Mouse (Mus musculus): ENCODE measurements around the gene Sfxn5. TPM values are rescaled to one million over a fixed set of nuclear protein-coding genes. Genes with fewer than 3 reads are reported as not detected.

Gene Sfxn5
- total and polyA plus RNA-seq, 2 experiments from 2014 or later = 2.7 to 4.8 TPM

DNA sequence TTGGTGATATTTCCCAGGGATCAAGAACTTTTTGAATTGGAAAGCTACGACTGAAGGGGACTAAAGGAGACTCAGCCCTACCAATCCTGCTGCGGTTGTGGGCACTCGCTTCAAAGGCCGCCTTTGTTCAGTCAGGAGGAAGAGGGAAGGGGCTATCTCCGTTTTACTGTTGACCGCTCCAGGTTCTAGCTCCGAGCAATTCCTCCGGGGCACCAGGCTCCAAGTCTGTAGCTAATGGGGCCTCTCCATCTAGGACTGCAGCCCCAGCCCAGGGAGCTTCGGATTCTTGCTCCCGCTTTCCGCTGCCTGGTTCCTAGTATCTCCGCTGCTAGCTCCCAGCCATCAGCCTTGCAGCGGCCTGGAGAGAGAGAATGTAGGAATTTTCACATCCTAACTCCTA is 142.6 kb downstream of the Sfxn5 start:
- Histone ChIP-seq H3K27me3 (ENCODE audit: control insufficient read depth, insufficient read depth, low read length) (peaks cover 97% of the 10 kb centered on the region), H3K36me3 (replicated peaks; ENCODE audit: control insufficient read depth, insufficient read depth, low read length) (no peaks in the 10 kb centered on the region), H3K4me2 (ENCODE audit: low read depth, low read length) (peak overlapping the region; percentile 66), H3K9ac (replicated peaks; ENCODE audit: low read depth, low read length) (no peak overlapping the region), H3K27ac (ENCODE audit: low read depth) (no peak overlapping the region), H3K4me3 (ENCODE audit: low read depth, low read length) (peak overlapping the region; percentile 47), H3K9me3 (replicated peaks; ENCODE audit: control insufficient read depth, low read length) (no peaks in the 10 kb centered on the region), H3K4me1 (ENCODE audit: control insufficient read depth, insufficient read depth) (no peaks in the 10 kb centered on the region)
- WGBS = under 1% methylated on average over 13 of the region's 13 CpGs
- no peak for DNase-seq (ENCODE audit: low spot score)
- no peak for ATAC-seq (ENCODE audit: insufficient read depth, low read depth)
- TF ChIP-seq CTCF (IDR thresholded peaks at IDR 0.05; ENCODE audit: low read depth) (no peak), EP300 (IDR thresholded peaks at IDR 0.05; ENCODE audit: low read depth) (no peak)

DNA sequence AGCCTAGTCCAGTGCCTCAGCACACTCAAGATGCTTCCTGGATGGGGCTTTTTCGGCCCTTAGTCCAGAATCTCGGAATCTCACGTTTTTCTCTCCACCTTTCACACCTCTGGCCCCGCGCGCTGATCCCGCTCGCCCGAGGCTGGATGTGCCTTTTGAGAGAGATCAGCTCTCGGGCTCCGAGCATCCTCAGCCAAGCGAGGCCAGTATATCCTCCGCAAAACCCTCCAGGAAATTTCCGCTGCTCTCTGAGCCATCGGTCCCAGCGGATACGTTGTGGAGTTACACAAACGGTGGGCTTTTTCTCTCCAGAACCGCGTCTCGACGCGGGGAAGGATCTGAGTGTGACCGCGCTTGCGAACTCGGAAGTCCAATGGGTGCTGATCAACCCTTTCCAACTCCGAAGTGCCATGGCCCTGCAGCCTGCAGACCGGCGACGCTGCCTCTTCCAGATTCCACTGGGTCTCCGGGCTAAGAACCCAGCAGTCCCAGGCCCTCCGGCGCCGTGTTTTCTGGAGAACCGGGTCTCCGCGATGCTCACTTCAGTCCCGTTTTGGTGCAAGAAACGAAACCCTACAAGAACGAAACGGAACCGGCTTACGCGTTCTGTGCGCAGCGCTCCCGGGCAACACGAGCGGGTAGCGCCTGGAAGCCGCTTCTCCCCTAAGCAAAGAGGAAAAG is 143.2 kb downstream of the Sfxn5 start:
- Histone ChIP-seq H3K27me3 (ENCODE audit: control insufficient read depth, insufficient read depth, low read length) (peaks cover 98% of the 10 kb centered on the region), H3K36me3 (replicated peaks; ENCODE audit: control insufficient read depth, insufficient read depth, low read length) (no peaks in the 10 kb centered on the region), H3K4me3 (ENCODE audit: low read depth, low read length) (peak overlapping the region; percentile 47), H3K27ac (ENCODE audit: low read depth) (no peak overlapping the region), H3K9ac (replicated peaks; ENCODE audit: low read depth, low read length) (no peak overlapping the region), H3K4me1 (ENCODE audit: control insufficient read depth, insufficient read depth) (no peaks in the 10 kb centered on the region), H3K9me3 (replicated peaks; ENCODE audit: control insufficient read depth, low read length) (no peaks in the 10 kb centered on the region), H3K4me2 (ENCODE audit: low read depth, low read length) (peak overlapping the region; percentile 66)
- under 1% methylated on average over 52 of the region's 52 CpGs for WGBS
- DNase-seq (ENCODE audit: low spot score) (no peak), ATAC-seq (ENCODE audit: insufficient read depth, low read depth) (no peak)
- TF ChIP-seq CTCF (IDR thresholded peaks at IDR 0.05; ENCODE audit: low read depth) = no peak
- no peak for TF ChIP-seq EP300 (IDR thresholded peaks at IDR 0.05; ENCODE audit: low read depth)

DNA sequence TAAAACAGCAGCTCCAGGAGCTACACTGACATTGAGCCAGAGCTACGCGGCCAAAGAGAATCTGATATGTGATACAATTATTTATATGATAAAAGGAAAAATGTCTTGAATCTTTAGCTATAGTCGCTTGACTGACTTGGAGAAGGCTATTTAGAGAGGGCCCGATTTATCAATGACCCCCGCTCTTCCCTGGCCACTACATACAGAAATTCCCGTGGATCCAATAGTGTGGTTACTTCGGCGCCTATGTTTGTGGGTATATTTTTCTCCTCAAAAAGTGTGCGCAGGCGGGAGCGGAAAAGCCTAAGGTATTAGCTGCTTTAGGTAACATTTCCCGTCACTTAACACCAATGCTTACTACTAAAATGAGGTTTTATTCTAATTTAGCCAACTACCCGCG is 143.9 kb downstream of the Sfxn5 start:
- 0 out of 2 replicates have a peak overlapping the region, but pooled peaks have one; percentile 47 for H3K4me3 ChIP-seq (ENCODE audit: low read depth, low read length)
- WGBS = 9% methylated on average over 14 of the region's 14 CpGs
- H3K27me3 ChIP-seq (ENCODE audit: control insufficient read depth, insufficient read depth, low read length) = peaks cover 96% of the 10 kb centered on the region

DNA sequence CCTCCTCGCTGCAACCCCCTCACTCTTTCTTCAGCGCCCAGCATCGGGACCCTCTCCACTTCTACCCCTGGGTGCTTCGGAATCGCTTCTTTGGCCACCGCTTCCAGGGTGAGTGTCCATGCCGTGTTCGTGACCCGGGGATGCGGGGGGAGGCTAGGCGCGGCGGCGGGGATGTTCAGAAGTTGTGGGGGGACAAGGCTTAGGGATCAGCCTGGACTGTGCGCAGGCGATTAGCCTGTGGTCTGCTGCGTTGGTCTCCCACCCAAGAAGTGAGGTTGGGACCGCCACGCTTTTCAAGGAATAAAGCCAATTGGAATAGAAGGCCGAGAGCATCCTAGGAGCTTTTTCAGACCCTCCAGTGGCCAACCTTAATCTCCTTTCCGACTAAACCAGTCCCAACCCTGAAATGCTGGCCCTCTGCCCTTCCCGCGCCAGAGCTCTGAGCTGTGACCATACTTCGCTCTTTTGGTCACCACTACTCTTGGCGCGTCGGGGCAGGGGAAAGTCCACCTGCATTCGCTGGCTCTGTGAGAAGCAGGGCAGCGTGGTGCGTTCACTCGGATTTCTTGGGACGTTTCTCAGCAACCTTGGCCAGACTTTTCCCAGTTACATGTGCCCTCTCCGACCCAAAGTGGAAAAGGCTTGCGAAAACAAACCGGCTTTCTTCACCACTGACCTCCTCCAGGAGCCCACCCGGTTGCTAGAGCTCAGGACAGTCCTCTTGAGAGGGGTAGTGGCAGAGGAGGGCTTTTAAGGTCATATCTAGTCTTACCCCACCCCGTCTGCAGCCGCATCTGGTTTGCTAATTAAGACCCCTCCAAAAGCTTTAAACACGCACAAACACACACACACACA is 144.7 kb downstream of the Sfxn5 start:
- peaks cover 96% of the 10 kb centered on the region for H3K27me3 ChIP-seq (ENCODE audit: control insufficient read depth, insufficient read depth, low read length)
- no peak for DNase-seq (ENCODE audit: low spot score)

More for the DNA sequence above, 143.9 kb downstream of the Sfxn5 start:
- H3K36me3 ChIP-seq (replicated peaks; ENCODE audit: control insufficient read depth, insufficient read depth, low read length) = no peaks in the 10 kb centered on the region
- no peak overlapping the region for H3K9ac ChIP-seq (replicated peaks; ENCODE audit: low read depth, low read length)
- TF ChIP-seq EP300 (IDR thresholded peaks at IDR 0.05; ENCODE audit: low read depth) = no peak
- no peak for TF ChIP-seq CTCF (IDR thresholded peaks at IDR 0.05; ENCODE audit: low read depth)
- H3K4me2 ChIP-seq (ENCODE audit: low read depth, low read length) = no peak overlapping the region
- no peak for DNase-seq (ENCODE audit: low spot score)
- no peaks in the 10 kb centered on the region for H3K9me3 ChIP-seq (replicated peaks; ENCODE audit: control insufficient read depth, low read length)
- H3K4me1 ChIP-seq (ENCODE audit: control insufficient read depth, insufficient read depth) = no peaks in the 10 kb centered on the region
- H3K27ac ChIP-seq (ENCODE audit: low read depth) = no peak overlapping the region
- ATAC-seq (ENCODE audit: insufficient read depth, low read depth) = no peak

DNA sequence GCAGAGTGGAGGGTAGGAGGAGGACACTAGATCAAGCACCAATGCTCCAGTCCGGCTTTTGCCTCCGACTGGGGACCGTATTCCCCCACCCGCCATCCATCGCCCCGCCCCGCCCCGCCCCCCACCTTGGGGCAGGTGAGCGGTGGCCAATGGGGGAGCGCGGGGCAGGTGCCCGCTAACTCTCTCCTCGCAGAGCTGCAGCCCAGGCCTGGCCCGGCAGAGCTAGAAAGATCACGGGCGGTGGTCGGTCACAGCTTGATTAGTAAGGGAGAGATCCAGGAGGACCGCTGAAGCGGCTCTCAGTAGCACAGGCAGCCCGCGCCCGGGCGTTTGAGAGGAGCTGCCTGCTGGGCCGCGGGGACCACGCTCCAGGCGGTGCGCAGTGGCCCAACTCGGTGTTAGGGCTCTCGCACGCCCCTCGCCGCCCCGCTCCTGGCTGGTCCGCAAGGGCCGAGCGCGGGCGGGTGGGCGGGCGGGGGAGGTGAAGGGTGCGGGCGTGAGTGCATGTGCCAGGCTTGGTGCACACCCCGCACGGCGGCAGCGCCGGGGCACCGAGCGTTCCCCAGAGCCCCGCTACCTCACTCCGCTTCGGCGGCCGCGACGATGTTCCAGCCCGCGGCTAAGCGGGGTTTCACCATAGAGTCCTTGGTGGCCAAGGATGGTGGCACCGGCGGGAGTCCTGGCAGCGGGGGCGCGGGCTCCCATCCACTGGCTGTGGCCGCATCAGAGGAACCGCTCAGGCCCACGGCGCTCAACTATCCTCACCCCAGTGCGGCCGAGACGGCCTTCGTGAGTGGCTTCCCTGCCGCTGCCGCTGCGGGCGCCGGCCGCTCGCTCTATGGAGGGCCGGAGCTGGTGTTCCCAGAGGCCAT is 145.6 kb downstream of the Sfxn5 start, which contains the start of gene Emx1:
Emx1 (plus strand) TSS at position 99 of the 872 bp plus-strand sequence.
- no peaks in the 10 kb centered on the region for H3K4me1 ChIP-seq (ENCODE audit: control insufficient read depth, insufficient read depth)
- DNase-seq (ENCODE audit: low spot score) (no peak), ATAC-seq (ENCODE audit: insufficient read depth, low read depth) (no peak; the same call in none of the 2 replicates)
- TF ChIP-seq EP300 (IDR thresholded peaks at IDR 0.05; ENCODE audit: low read depth) = no peak
- no peak for TF ChIP-seq CTCF (IDR thresholded peaks at IDR 0.05; ENCODE audit: low read depth)
- H3K9ac ChIP-seq (replicated peaks; ENCODE audit: low read depth, low read length) = no peak within 1 kb of the TSS
- no peaks in the 10 kb centered on the region for H3K36me3 ChIP-seq (replicated peaks; ENCODE audit: control insufficient read depth, insufficient read depth, low read length)
- WGBS = 1% methylated on average over 64 of the region's 81 CpGs
- H3K27me3 ChIP-seq (ENCODE audit: control insufficient read depth, insufficient read depth, low read length) = peaks cover 91% of the 10 kb centered on the region
- peak within 1 kb of the TSS; percentile 61 for H3K4me2 ChIP-seq (ENCODE audit: low read depth, low read length)
- no peak within 1 kb of the TSS for H3K27ac ChIP-seq (ENCODE audit: low read depth)
- no peaks in the 10 kb centered on the region for H3K9me3 ChIP-seq (replicated peaks; ENCODE audit: control insufficient read depth, low read length)
- H3K4me3 ChIP-seq (ENCODE audit: low read depth, low read length) = peak within 1 kb of the TSS; percentile 46

More for the DNA sequence above, 144.7 kb downstream of the Sfxn5 start:
- TF ChIP-seq EP300 (IDR thresholded peaks at IDR 0.05; ENCODE audit: low read depth) = no peak
- TF ChIP-seq CTCF (IDR thresholded peaks at IDR 0.05; ENCODE audit: low read depth) = no peak
- 2% methylated on average over 39 of the region's 39 CpGs for WGBS
- H3K27ac ChIP-seq (ENCODE audit: low read depth) = no peak overlapping the region
- H3K9me3 ChIP-seq (replicated peaks; ENCODE audit: control insufficient read depth, low read length) = no peaks in the 10 kb centered on the region
- H3K9ac ChIP-seq (replicated peaks; ENCODE audit: low read depth, low read length) = no peak overlapping the region
- no peaks in the 10 kb centered on the region for H3K36me3 ChIP-seq (replicated peaks; ENCODE audit: control insufficient read depth, insufficient read depth, low read length)
- H3K4me1 ChIP-seq (ENCODE audit: control insufficient read depth, insufficient read depth) = no peaks in the 10 kb centered on the region
- peak overlapping the region; percentile 46 for H3K4me3 ChIP-seq (ENCODE audit: low read depth, low read length)
- ATAC-seq (ENCODE audit: insufficient read depth, low read depth) = no peak
- H3K4me2 ChIP-seq (ENCODE audit: low read depth, low read length) = peak overlapping the region; percentile 61

Measured in heart, postnatal 0 days (tissue).